Mouse (Mus musculus) forebrain, embryonic 16.5 days (tissue): ENCODE measurements around the gene Tenm4. TPM values are rescaled to one million over a fixed set of nuclear protein-coding genes. Genes with fewer than 3 reads are reported as not detected.

Experiments used
- ATAC-seq: fragments of 200-750 bp; cut with Nextera tagmentation; 2 replicates; pipeline ENCODE4 v1.8.0; 2017; ENCODE audit warnings: mild to moderate bottlenecking, moderate library complexity
- H3K27ac ChIP-seq: fragments of 300-500 bp; sonication (generic); 2 replicates; pipeline ENCODE4 v1.5.1; 2014; ENCODE audit warnings: low read length, control low read depth
- H3K27me3 ChIP-seq: fragments of 300-500 bp; sonication (generic); replicated peaks from 2 replicates; pipeline ENCODE4 v1.6.1; 2014; ENCODE audit warnings: low read length; ENCODE audit not compliant: control insufficient read depth, insufficient read depth
- H3K36me3 ChIP-seq: fragments of 300-500 bp; sonication (generic); 2 replicates; pipeline ENCODE4 v1.6.1; 2014; ENCODE audit not compliant: control insufficient read depth, insufficient read depth
- H3K4me1 ChIP-seq: fragments of 300-500 bp; sonication (generic); replicated peaks from 2 replicates; pipeline ENCODE4 v1.6.1; 2014; ENCODE audit warnings: low read length; ENCODE audit not compliant: control insufficient read depth, insufficient read depth
- H3K4me2 ChIP-seq: fragments of 300-500 bp; sonication (generic); 2 replicates; pipeline ENCODE4 v1.6.1; 2014; ENCODE audit warnings: mild to moderate bottlenecking, low read length, control low read depth
- H3K4me3 ChIP-seq: fragments of 300-500 bp; sonication (generic); replicated peaks from 2 replicates; pipeline ENCODE4 v1.5.1; 2014; ENCODE audit warnings: mild to moderate bottlenecking, low read length, control low read depth
- H3K9ac ChIP-seq: fragments of 300-500 bp; sonication (generic); replicated peaks from 2 replicates; pipeline ENCODE4 v1.6.1; 2014; ENCODE audit warnings: low read depth, low read length, control low read depth
- H3K9me3 ChIP-seq: fragments of 300-500 bp; sonication (generic); 2 replicates; pipeline ENCODE4 v1.6.1; 2016; ENCODE audit warnings: low read length; ENCODE audit not compliant: control insufficient read depth
- WGBS: fragments of 180-500 bp; shearing (Covaris S2); extraction: QIAGEN DNeasy Blood & Tissue Kit; methylation state at CpG from one replicate; pipeline ENCODE4 v1.1.7; 2014; 5-methylcytosine and 5-hydroxymethylcytosine counted together
- polyA plus RNA-seq: library from polyadenylated mRNA; unstranded; fragments of >200 nt; fragmentation: Nextera tagmentation; extraction: Ambion mirVana; gene quantifications from 2 replicates; pipeline ENCODE4 v1.2.1, GENCODE M21; 2015

Tenm4 gene
- polyA plus RNA-seq, 1 experiment from 2014 or later = 105 TPM

DNA sequence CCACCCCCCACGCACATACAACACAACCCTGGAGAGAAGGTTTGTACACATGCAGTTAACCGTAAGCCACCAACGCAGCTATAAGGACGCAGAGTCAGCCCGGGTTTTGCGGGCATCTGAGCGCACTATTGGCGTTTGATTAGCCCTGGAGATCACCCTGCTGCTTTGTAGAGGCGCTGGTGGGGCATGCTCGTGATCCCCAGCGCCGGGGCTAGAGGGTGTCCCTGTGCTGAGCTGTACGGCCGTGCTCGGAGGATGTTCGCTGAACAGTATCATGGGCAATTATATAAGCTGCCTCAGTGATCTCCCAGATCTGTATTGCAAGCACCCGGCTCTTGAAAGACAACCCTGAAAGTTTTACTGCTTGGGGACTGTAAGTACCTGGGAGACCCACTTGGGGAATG is 40.6 kb downstream of the Tenm4 start:
- Histone ChIP-seq H3K4me3 (peak overlapping the region; percentile 68), H3K4me1 (peaks cover 24% of the 10 kb centered on the region), H3K27ac (peak overlapping the region; percentile 94), H3K9ac (peak overlapping the region; percentile 86), H3K27me3 (no peaks in the 10 kb centered on the region), H3K4me2 (peak overlapping the region; percentile 86), H3K9me3 (no peaks in the 10 kb centered on the region), H3K36me3 (no peaks in the 10 kb centered on the region)
- ATAC-seq = 0 out of 2 replicates have a peak, but pooled peaks have one; percentile 5
- under 1% methylated on average over 17 of the region's 17 CpGs for WGBS

DNA sequence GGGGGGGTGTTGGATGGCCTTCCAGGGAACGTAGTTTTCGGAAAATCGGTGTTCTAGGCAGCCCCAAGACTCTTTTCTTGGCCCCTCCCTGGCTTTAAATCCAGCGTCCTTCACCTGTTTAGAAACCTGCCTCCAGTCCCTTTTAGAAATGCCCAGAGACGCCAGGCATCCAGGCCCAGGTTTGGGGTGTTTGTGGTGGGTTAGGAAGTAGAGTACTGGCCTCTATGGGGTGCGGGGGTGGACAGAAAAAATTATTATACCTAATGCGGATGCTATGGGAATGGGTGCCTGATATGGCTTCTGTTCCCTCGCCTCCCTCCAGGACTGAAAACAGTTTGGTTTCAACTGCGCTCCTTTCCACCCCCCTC is 41.2 kb downstream of the Tenm4 start:
- no peak for ATAC-seq
- peak overlapping the region; percentile 86 for H3K4me2 ChIP-seq
- under 1% methylated on average over 9 of the region's 9 CpGs for WGBS
- H3K27me3 ChIP-seq = no peaks in the 10 kb centered on the region
- peaks cover 24% of the 10 kb centered on the region for H3K4me1 ChIP-seq
- H3K9ac ChIP-seq = peak overlapping the region; percentile 86
- H3K36me3 ChIP-seq = no peaks in the 10 kb centered on the region
- H3K4me3 ChIP-seq = peak overlapping the region; percentile 68
- H3K9me3 ChIP-seq = no peaks in the 10 kb centered on the region
- peak overlapping the region; percentile 94 for H3K27ac ChIP-seq

DNA sequence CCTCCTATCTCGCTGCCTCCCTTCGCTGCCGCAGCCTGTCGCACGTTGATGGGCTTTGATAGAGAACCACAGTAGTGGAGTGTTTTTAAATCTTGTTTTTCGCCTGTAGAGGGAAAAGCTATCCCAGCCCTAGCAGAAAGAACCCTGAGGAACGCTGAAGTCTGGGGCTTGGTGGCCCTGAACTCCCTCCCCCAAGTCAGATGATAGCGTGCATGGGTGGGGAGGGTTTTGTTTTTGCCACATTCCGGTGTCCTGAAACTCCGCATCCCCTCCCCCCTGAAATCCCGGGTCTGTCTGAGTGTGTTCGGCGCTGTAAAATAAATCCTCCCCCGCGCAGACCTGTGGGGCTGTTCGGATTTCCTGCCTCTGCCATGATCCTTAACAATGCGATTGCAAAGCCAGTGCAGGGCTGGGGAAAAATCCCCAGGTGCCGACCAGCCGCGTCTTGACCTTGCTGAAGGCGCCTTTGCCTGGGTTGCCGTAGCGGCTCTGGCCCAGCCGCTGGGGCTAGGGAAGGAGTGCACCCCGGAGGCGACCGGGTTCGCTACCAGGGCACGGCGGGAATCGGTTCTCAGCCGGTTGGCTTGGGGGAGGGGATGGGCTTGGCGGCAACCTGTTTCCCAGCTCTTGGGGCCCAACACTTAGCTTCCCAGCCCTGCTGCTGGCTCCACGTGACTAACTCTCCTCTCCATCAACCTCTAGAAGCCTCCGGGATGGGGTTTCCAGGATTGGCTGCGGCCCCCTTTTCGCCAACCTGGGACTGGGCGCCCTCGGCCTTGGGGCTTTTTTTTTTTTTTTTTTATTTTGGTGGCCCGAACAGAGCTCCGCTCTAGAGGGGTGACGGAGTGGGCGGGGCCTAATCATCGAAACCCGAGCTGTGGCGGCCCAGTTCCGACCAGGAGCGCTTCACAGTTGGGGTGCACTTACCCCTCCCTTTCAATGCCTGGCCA is 41.8 kb downstream of the Tenm4 start:
- Histone ChIP-seq H3K4me1 (peaks cover 24% of the 10 kb centered on the region), H3K27ac (peak overlapping the region; percentile 94), H3K4me3 (peak overlapping the region; percentile 68), H3K36me3 (no peaks in the 10 kb centered on the region), H3K4me2 (peak overlapping the region; percentile 86), H3K9ac (peak overlapping the region; percentile 86), H3K27me3 (no peaks in the 10 kb centered on the region), H3K9me3 (no peaks in the 10 kb centered on the region)
- 0% methylated on average over 48 of the region's 48 CpGs for WGBS
- ATAC-seq = peak; percentile 16

GRCm38 (mm10) chr7:96213741-96214140 is 42.7 kb downstream of the Tenm4 start:
- peak overlapping the region; percentile 94 for H3K27ac ChIP-seq
- no peaks in the 10 kb centered on the region for H3K27me3 ChIP-seq
- ATAC-seq = no peak

GRCm38 (mm10) chr7:96214876-96215275 is 43.8 kb downstream of the Tenm4 start:
- Histone ChIP-seq H3K9ac (no peak overlapping the region), H3K9me3 (no peaks in the 10 kb centered on the region), H3K27ac (no peak overlapping the region), H3K4me3 (peak overlapping the region; percentile 68), H3K4me2 (peak overlapping the region; percentile 86), H3K27me3 (no peaks in the 10 kb centered on the region), H3K4me1 (peaks cover 19% of the 10 kb centered on the region), H3K36me3 (no peaks in the 10 kb centered on the region)
- 28% methylated on average over 2 of the region's 2 CpGs for WGBS
- no peak for ATAC-seq

More at GRCm38 (mm10) chr7:96213741-96214140, 42.7 kb downstream of the Tenm4 start:
- peak overlapping the region; percentile 68 for H3K4me3 ChIP-seq
- peak overlapping the region; percentile 86 for H3K4me2 ChIP-seq
- peaks cover 24% of the 10 kb centered on the region for H3K4me1 ChIP-seq
- no peaks in the 10 kb centered on the region for H3K9me3 ChIP-seq
- no peaks in the 10 kb centered on the region for H3K36me3 ChIP-seq
- H3K9ac ChIP-seq = peak overlapping the region; percentile 86
- WGBS = 6% methylated on average over 9 of the region's 10 CpGs

GRCm38 (mm10) chr7:96215894-96216509 is 45.0 kb downstream of the Tenm4 start:
- Histone ChIP-seq H3K36me3 (no peaks in the 10 kb centered on the region), H3K9me3 (no peaks in the 10 kb centered on the region), H3K4me1 (peaks cover 26% of the 10 kb centered on the region), H3K9ac (no peak overlapping the region), H3K4me2 (no peak overlapping the region), H3K27me3 (no peaks in the 10 kb centered on the region), H3K27ac (no peak overlapping the region), H3K4me3 (no peak overlapping the region)
- ATAC-seq = no peak
- WGBS = 77% methylated on average over 5 of the region's 5 CpGs

- H3K4me1 ChIP-seq = peaks cover 20% of the 10 kb centered on the region
- H3K27me3 ChIP-seq = no peaks in the 10 kb centered on the region
- H3K27ac ChIP-seq = no peak overlapping the region
- H3K36me3 ChIP-seq = no peaks in the 10 kb centered on the region
- H3K4me3 ChIP-seq = no peak overlapping the region
- no peak for ATAC-seq
- WGBS = 60% methylated on average over 2 of the region's 2 CpGs
- no peaks in the 10 kb centered on the region for H3K9me3 ChIP-seq
- no peak overlapping the region for H3K9ac ChIP-seq
- H3K4me2 ChIP-seq = no peak overlapping the region
Measured at GRCm38 (mm10) chr7:96219386-96219785, 48.3 kb downstream of the Tenm4 start.

- H3K4me2 ChIP-seq = no peak overlapping the region
- H3K9me3 ChIP-seq = no peaks in the 10 kb centered on the region
- H3K4me1 ChIP-seq = peaks cover 12% of the 10 kb centered on the region
- ATAC-seq = no peak; the same call in 1 of the 2 replicates
- H3K27me3 ChIP-seq = no peaks in the 10 kb centered on the region
- H3K27ac ChIP-seq = no peak overlapping the region
- H3K9ac ChIP-seq = no peak overlapping the region
- 54% methylated on average over 5 of the region's 5 CpGs for WGBS
- no peaks in the 10 kb centered on the region for H3K36me3 ChIP-seq
- H3K4me3 ChIP-seq = no peak overlapping the region
Measured at GRCm38 (mm10) chr7:96220647-96221046, 49.6 kb downstream of the Tenm4 start.

GRCm38 (mm10) chr7:96222569-96222968 is 51.5 kb downstream of the Tenm4 start:
- H3K4me3 ChIP-seq = no peak overlapping the region
- H3K27me3 ChIP-seq = no peaks in the 10 kb centered on the region
- H3K9ac ChIP-seq = no peak overlapping the region
- H3K27ac ChIP-seq = no peak overlapping the region
- no peaks in the 10 kb centered on the region for H3K36me3 ChIP-seq
- H3K4me1 ChIP-seq = peaks cover 12% of the 10 kb centered on the region; the same call in 1 of the 2 replicates
- ATAC-seq = no peak
- H3K4me2 ChIP-seq = no peak overlapping the region
- H3K9me3 ChIP-seq = no peaks in the 10 kb centered on the region
- 88% methylated on average over 1 of the region's 1 CpGs for WGBS
